Mouse (Mus musculus): ENCODE results near the gene Cdkl4. TPM values are rescaled to one million over a fixed set of nuclear protein-coding genes. Genes with fewer than 3 reads are reported as not detected.
"Not testable (repeated sequence)": the region's sequence is repeated elsewhere in the genome, so short reads cannot be mapped to it uniquely, and the experiment has no call there.

Cdkl4 gene
- polyA plus RNA-seq, 1 experiment from 2014 or later, result 1.5 TPM

GRCm38 (mm10) chr17:80535633-80536032 is 42.0 kb downstream of the Cdkl4 start:
- Histone ChIP-seq H3K36me3 (replicated peaks) (no peaks in the 10 kb centered on the region), H3K4me2 (no peak overlapping the region), H3K27me3 (no peaks in the 10 kb centered on the region), H3K27ac (no peak overlapping the region), H3K9ac (no peak overlapping the region), H3K4me1 (no peaks in the 10 kb centered on the region), H3K9me3 (no peaks in the 10 kb centered on the region), H3K4me3 (replicated peaks) (no peak overlapping the region)
- no peak for ATAC-seq (ENCODE audit: low FRiP score)
- WGBS, result 81% methylated on average over 6 of the region's 6 CpGs

- not testable (repeated sequence) for H3K36me3 ChIP-seq (replicated peaks); H3K9me3 ChIP-seq; H3K4me2 ChIP-seq; H3K27me3 ChIP-seq; ATAC-seq (ENCODE audit: low FRiP score); H3K4me3 ChIP-seq (replicated peaks); H3K9ac ChIP-seq; H3K4me1 ChIP-seq; H3K27ac ChIP-seq
- WGBS, result 80% methylated on average over 2 of the region's 2 CpGs
These were observed 46.3 kb downstream of the Cdkl4 start for GRCm38 (mm10) chr17:80531351-80531750.

DNA sequence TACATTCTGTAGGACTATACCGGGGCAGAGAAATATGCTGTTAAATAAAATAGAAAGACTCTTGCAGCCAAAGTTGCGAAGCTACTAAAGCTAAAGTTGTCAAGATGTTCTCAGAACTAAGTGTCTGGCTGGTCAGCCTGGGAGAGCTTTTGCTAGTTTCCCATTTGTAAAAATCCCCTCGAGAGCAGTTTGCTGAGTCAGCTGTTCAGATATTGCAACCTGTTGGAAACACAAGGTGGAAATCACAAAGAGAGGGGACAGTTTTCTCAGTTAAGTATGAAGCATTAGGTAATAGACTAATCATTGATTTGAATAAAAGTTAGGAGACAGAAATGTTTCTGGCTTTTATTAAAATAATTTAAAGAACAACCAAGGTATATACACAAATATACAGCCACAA is 54.4 kb downstream of the Cdkl4 start:
- no peak overlapping the region for H3K9ac ChIP-seq
- no peaks in the 10 kb centered on the region for H3K4me1 ChIP-seq
- H3K4me2 ChIP-seq, result no peak overlapping the region
- no peak for ATAC-seq (ENCODE audit: low FRiP score)
- no peak overlapping the region for H3K27ac ChIP-seq
- H3K9me3 ChIP-seq, result no peaks in the 10 kb centered on the region
- H3K4me3 ChIP-seq (replicated peaks), result no peak overlapping the region
- no peaks in the 10 kb centered on the region for H3K27me3 ChIP-seq
- WGBS, result 78% methylated on average over 3 of the region's 3 CpGs
- no peaks in the 10 kb centered on the region for H3K36me3 ChIP-seq (replicated peaks)

- H3K4me3 ChIP-seq (replicated peaks), result no peak overlapping the region
- WGBS, result 28% methylated on average over 7 of the region's 7 CpGs
- no peaks in the 10 kb centered on the region for H3K4me1 ChIP-seq
- no peaks in the 10 kb centered on the region for H3K36me3 ChIP-seq (replicated peaks)
- no peak for ATAC-seq (ENCODE audit: low FRiP score)
- H3K27me3 ChIP-seq, result no peaks in the 10 kb centered on the region
- H3K9ac ChIP-seq, result no peak overlapping the region
- no peak overlapping the region for H3K4me2 ChIP-seq
- H3K9me3 ChIP-seq, result no peaks in the 10 kb centered on the region
- no peak overlapping the region for H3K27ac ChIP-seq
These were observed 55.4 kb downstream of the Cdkl4 start for GRCm38 (mm10) chr17:80522229-80522556.

- no peaks in the 10 kb centered on the region for H3K9me3 ChIP-seq
- no peaks in the 10 kb centered on the region for H3K4me1 ChIP-seq
- no peaks in the 10 kb centered on the region for H3K36me3 ChIP-seq (replicated peaks)
- WGBS, result 7% methylated on average over 4 of the region's 4 CpGs
- H3K27me3 ChIP-seq, result no peaks in the 10 kb centered on the region
- no peak overlapping the region for H3K27ac ChIP-seq
- no peak for ATAC-seq (ENCODE audit: low FRiP score)
- no peak overlapping the region for H3K4me3 ChIP-seq (replicated peaks)
- no peak overlapping the region for H3K4me2 ChIP-seq
- H3K9ac ChIP-seq, result no peak overlapping the region
These were observed 55.9 kb downstream of the Cdkl4 start for GRCm38 (mm10) chr17:80521521-80522228.

DNA sequence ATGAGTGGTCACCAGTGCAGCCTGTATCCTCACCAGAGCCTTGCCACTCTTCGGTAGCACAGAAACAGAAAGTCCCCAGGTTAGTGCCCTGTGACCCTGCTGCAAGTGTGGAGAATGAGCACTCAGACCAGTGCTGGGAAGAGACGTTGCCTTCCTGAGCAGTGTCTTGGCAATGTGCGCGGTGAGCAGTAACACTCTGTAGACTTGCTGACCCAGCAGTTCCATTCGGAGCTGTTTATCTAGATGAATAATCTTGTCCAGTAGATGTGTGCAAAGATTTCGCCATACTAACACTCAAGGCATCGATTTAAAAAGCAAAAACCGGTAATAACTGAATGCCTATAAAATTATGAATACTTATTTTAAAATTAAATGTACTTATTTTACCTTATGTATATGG is 57.1 kb downstream of the Cdkl4 start:
- Histone ChIP-seq H3K36me3 (replicated peaks) (no peaks in the 10 kb centered on the region), H3K27ac (no peak overlapping the region), H3K9me3 (no peaks in the 10 kb centered on the region), H3K27me3 (no peaks in the 10 kb centered on the region), H3K4me1 (no peaks in the 10 kb centered on the region), H3K9ac (no peak overlapping the region), H3K4me3 (replicated peaks) (no peak overlapping the region), H3K4me2 (no peak overlapping the region)
- ATAC-seq (ENCODE audit: low FRiP score), result no peak
- 86% methylated on average over 8 of the region's 8 CpGs for WGBS

DNA sequence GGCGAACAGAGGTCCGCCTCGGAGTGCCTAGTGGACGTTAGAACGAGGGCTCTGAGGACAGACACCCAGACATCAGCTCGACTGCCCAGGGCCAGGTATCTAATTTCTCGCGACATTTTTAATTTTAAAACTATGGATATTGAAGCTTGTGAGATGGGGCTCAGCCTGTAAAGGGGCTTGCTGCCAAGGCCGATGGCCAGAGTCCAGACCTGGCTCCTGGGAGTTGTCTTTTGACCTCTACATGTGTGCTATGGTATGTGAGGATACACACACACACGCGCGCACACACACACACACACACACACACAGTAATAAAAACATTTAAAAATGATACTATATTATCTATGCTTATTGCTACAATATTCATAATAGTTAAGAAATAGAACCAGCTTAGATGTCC is 58.8 kb downstream of the Cdkl4 start:
- no peak for ATAC-seq (ENCODE audit: low FRiP score)

GRCm38 (mm10) chr17:80517244-80517643 is 60.4 kb downstream of the Cdkl4 start:
- 89% methylated on average over 9 of the region's 9 CpGs for WGBS
- H3K4me1 ChIP-seq, result no peaks in the 10 kb centered on the region
- no peaks in the 10 kb centered on the region for H3K9me3 ChIP-seq
- no peaks in the 10 kb centered on the region for H3K36me3 ChIP-seq (replicated peaks)
- H3K27me3 ChIP-seq, result no peaks in the 10 kb centered on the region
- no peak overlapping the region for H3K9ac ChIP-seq
- ATAC-seq (ENCODE audit: low FRiP score), result no peak
- no peak overlapping the region for H3K4me2 ChIP-seq
- H3K4me3 ChIP-seq (replicated peaks), result no peak overlapping the region
- no peak overlapping the region for H3K27ac ChIP-seq

More for the DNA sequence above, 58.8 kb downstream of the Cdkl4 start:
- no peak overlapping the region for H3K4me3 ChIP-seq (replicated peaks)
- H3K9ac ChIP-seq, result no peak overlapping the region
- no peak overlapping the region for H3K27ac ChIP-seq
- H3K4me1 ChIP-seq, result no peaks in the 10 kb centered on the region
- no peak overlapping the region for H3K4me2 ChIP-seq
- 95% methylated on average over 12 of the region's 12 CpGs for WGBS
- no peaks in the 10 kb centered on the region for H3K9me3 ChIP-seq
- no peaks in the 10 kb centered on the region for H3K36me3 ChIP-seq (replicated peaks)
- H3K27me3 ChIP-seq, result no peaks in the 10 kb centered on the region

DNA sequence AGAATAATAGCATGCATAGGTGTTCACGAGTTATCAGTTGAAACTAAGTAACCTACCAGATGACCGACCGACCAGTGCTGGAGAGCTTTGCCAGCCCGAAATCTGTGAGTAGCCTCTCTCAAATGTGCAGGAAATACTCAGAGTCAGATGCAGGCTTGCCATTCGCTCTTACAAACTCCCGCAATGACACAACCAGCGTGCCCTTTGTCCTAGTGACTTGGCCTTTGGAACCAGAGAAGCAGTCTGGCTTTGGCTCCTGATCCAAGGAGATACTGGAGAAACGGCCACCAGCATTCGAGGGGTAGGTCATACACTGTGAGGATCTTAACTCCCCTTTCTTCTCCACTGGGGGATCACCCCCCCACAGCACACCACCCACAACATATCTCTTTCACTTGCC is 61.7 kb downstream of the Cdkl4 start:
- Histone ChIP-seq H3K9me3 (no peaks in the 10 kb centered on the region), H3K4me3 (replicated peaks) (no peak overlapping the region), H3K36me3 (replicated peaks) (no peaks in the 10 kb centered on the region), H3K27me3 (no peaks in the 10 kb centered on the region), H3K4me2 (no peak overlapping the region), H3K27ac (no peak overlapping the region), H3K9ac (no peak overlapping the region), H3K4me1 (no peaks in the 10 kb centered on the region)
- WGBS, result 86% methylated on average over 9 of the region's 9 CpGs
- ATAC-seq (ENCODE audit: low FRiP score), result no peak

DNA sequence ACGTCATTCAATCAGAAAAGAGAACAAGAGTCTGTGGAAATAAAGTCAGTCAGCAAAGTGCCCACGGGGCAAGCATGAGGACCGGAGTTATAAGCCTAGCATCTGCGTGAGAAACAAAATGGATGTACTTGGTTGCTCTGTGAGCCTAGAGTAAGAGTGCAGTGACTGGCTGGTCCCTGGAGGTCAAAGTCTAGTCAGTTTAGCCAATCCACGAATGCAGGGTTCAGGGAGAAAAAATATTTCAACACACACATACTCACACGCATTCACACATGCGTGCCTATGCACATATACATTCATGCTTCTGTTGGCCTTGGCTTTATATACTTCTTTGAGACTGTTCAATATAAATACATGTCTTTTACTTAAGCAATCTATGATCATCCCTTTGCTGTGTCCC is 62.1 kb downstream of the Cdkl4 start:
- Histone ChIP-seq H3K9me3 (no peaks in the 10 kb centered on the region), H3K36me3 (replicated peaks) (no peaks in the 10 kb centered on the region), H3K9ac (no peak overlapping the region), H3K4me2 (no peak overlapping the region), H3K4me1 (no peaks in the 10 kb centered on the region), H3K4me3 (replicated peaks) (no peak overlapping the region), H3K27me3 (no peaks in the 10 kb centered on the region), H3K27ac (no peak overlapping the region)
- WGBS, result 93% methylated on average over 7 of the region's 7 CpGs
- ATAC-seq (ENCODE audit: low FRiP score), result no peak

DNA sequence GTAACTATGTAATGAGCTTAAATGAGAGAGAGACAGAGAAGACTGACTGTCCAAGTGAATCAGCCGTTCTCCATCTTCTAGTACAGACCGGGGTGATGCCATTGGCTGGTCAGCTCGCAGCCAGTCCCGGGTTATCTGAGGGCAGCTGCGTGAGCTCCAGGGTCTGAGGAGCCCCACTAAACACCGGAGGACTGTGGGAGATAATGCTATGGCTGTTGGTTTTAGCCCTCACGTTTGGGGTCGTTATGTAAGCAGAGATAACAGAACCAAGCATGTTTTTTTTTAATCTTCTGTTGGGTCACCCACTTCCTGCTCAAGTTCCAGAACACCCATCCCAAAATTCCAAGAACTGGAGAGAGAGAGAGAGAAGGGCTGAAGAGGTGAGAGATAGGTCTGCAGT is 63.8 kb downstream of the Cdkl4 start:
- Histone ChIP-seq H3K27me3 (no peaks in the 10 kb centered on the region), H3K36me3 (replicated peaks) (no peaks in the 10 kb centered on the region), H3K9ac (no peak overlapping the region), H3K4me3 (replicated peaks) (no peak overlapping the region), H3K4me2 (no peak overlapping the region), H3K9me3 (no peaks in the 10 kb centered on the region), H3K4me1 (no peaks in the 10 kb centered on the region), H3K27ac (no peak overlapping the region)
- WGBS, result 91% methylated on average over 8 of the region's 8 CpGs
- ATAC-seq (ENCODE audit: low FRiP score), result no peak

- no peak overlapping the region for H3K4me3 ChIP-seq (replicated peaks)
- H3K36me3 ChIP-seq (replicated peaks), result no peaks in the 10 kb centered on the region
- WGBS, result 87% methylated on average over 3 of the region's 3 CpGs
- no peaks in the 10 kb centered on the region for H3K27me3 ChIP-seq
- no peak overlapping the region for H3K27ac ChIP-seq
- no peaks in the 10 kb centered on the region for H3K4me1 ChIP-seq
- no peak overlapping the region for H3K9ac ChIP-seq
- no peak for ATAC-seq (ENCODE audit: low FRiP score)
- no peaks in the 10 kb centered on the region for H3K9me3 ChIP-seq
- H3K4me2 ChIP-seq, result no peak overlapping the region
These were observed 67.2 kb downstream of the Cdkl4 start for GRCm38 (mm10) chr17:80510459-80510855.

- Histone ChIP-seq H3K27ac (no peak overlapping the region), H3K36me3 (replicated peaks) (no peaks in the 10 kb centered on the region), H3K4me2 (no peak overlapping the region), H3K4me3 (replicated peaks) (no peak overlapping the region), H3K9me3 (no peaks in the 10 kb centered on the region), H3K4me1 (no peaks in the 10 kb centered on the region), H3K9ac (no peak overlapping the region), H3K27me3 (no peaks in the 10 kb centered on the region)
- no peak for ATAC-seq (ENCODE audit: low FRiP score)
- WGBS, result 73% methylated on average over 4 of the region's 4 CpGs
These were observed 67.8 kb downstream of the Cdkl4 start for GRCm38 (mm10) chr17:80509494-80510458.
